16 mouse cellular contexts compared by ENCODE assay signal in genomic region chr12:39950270-39950801, GRCm38 (mm10).
DNase-seq lines count a peak whose midpoint lies in the region; ATAC-seq and TF ChIP-seq lines count a peak whose summit lies in the region.
"Had no signal": no experiment of that assay in that cellular context is flagged by ENCODE, and none has a peak within 500 bp of the region (broad histone marks: within the 10 kb centered on the region; RNA-seq: fewer than 3 reads in every experiment).

No protein-coding gene starts in this region.

- WGBS in heart, embryonic 12.5 days, result 83% methylated on average over 7 of the region's 7 CpGs
- WGBS in lung, postnatal 0 days, result 56% methylated on average over 7 of the region's 7 CpGs

- H3K27me3 ChIP-seq in heart, embryonic 12.5 days (replicated peaks), result no peaks in the 10 kb centered on the region
- H3K27me3 ChIP-seq in lung, postnatal 0 days (replicated peaks; ENCODE audit: insufficient read depth, low read length), result no peaks in the 10 kb centered on the region
- H3K27me3 ChIP-seq: forebrain, embryonic 13.5 days; lung, embryonic 15.5 days; Patski had no signal

- DNase-seq in heart, postnatal 4 days, result peak; percentile 11
- DNase-seq in Muller cell, postnatal 12 days (ENCODE audit: inconsistent ontology term), result peak; percentile 59
- DNase-seq in adrenal gland, postnatal 36 days, result peak; percentile 77 to 78
- peak; percentile 52 for DNase-seq in lung, postnatal 0 days (ENCODE audit: low spot score)
- no peak for DNase-seq in spleen, postnatal 10 days (ENCODE audit: low spot score in 2 of 2)
- DNase-seq in kidney, postnatal 4 days, result no peak
- no peak for DNase-seq in layer of hippocampus, adult 11-12 months (ENCODE audit: low spot score)
- DNase-seq: heart, postnatal 10 days; kidney, adult 18-20 months; layer of hippocampus, postnatal 36 days had no signal

- H3K27ac ChIP-seq in heart, embryonic 12.5 days (ENCODE audit: poor library complexity, severe bottlenecking), result no peak overlapping the region
- no peak overlapping the region for H3K27ac ChIP-seq in lung, postnatal 0 days (ENCODE audit: low read length)
- H3K27ac ChIP-seq: embryonic facial prominence, embryonic 10.5 days; forebrain, embryonic 13.5 days; lung, embryonic 15.5 days had no signal

- H3K36me3 ChIP-seq in heart, embryonic 12.5 days, result no peaks in the 10 kb centered on the region
- no peaks in the 10 kb centered on the region for H3K36me3 ChIP-seq in lung, postnatal 0 days (ENCODE audit: insufficient read depth, low read length)
- H3K36me3 ChIP-seq: embryonic facial prominence, embryonic 10.5 days; lung, embryonic 15.5 days had no signal

- H3K9ac ChIP-seq in heart, embryonic 12.5 days, result no peak overlapping the region
- no peak overlapping the region for H3K9ac ChIP-seq in lung, postnatal 0 days (replicated peaks; ENCODE audit: low read depth)
- H3K9ac ChIP-seq: forebrain, embryonic 13.5 days; lung, embryonic 15.5 days had no signal

- TF ChIP-seq EP300 in lung, postnatal 0 days (IDR thresholded peaks at IDR 0.05), result no peak

- no peak overlapping the region for H3K4me3 ChIP-seq in heart, embryonic 12.5 days
- H3K4me3 ChIP-seq in lung, postnatal 0 days (ENCODE audit: low read depth, low read length), result no peak overlapping the region
- H3K4me3 ChIP-seq: embryonic facial prominence, embryonic 10.5 days; forebrain, embryonic 13.5 days; lung, embryonic 15.5 days had no signal

- H3K4me2 ChIP-seq in heart, embryonic 12.5 days, result no peak overlapping the region
- no peak overlapping the region for H3K4me2 ChIP-seq in lung, postnatal 0 days (replicated peaks; ENCODE audit: low read depth, low read length)
- H3K4me2 ChIP-seq: forebrain, embryonic 13.5 days; lung, embryonic 15.5 days had no signal

- no peak for ATAC-seq in heart, embryonic 12.5 days (ENCODE audit: insufficient number of reproducible peaks, low FRiP score)
- peak; percentile 64 for ATAC-seq in lung, postnatal 0 days
- ATAC-seq: forebrain, embryonic 13.5 days; midbrain, embryonic 16.5 days; Patski had no signal

- H3K9me3 ChIP-seq in heart, embryonic 12.5 days (replicated peaks), result no peaks in the 10 kb centered on the region
- H3K9me3 ChIP-seq in lung, postnatal 0 days (ENCODE audit: low read length), result no peaks in the 10 kb centered on the region
- H3K9me3 ChIP-seq: embryonic facial prominence, embryonic 10.5 days; forebrain, embryonic 13.5 days; lung, embryonic 15.5 days had no signal

- no peak for TF ChIP-seq CTCF in lung, postnatal 0 days (IDR thresholded peaks at IDR 0.05)

- no peaks in the 10 kb centered on the region for H3K4me1 ChIP-seq in heart, embryonic 12.5 days (replicated peaks)
- no peaks in the 10 kb centered on the region for H3K4me1 ChIP-seq in lung, postnatal 0 days (ENCODE audit: insufficient read depth, low read depth, low read length)
- H3K4me1 ChIP-seq: embryonic facial prominence, embryonic 10.5 days; forebrain, embryonic 13.5 days; lung, embryonic 15.5 days had no signal

Comparison
In these comparisons a context has a peak if more than half of its experiments do, and no peak if none do; other contexts are left out.
1. DNase-seq: peak in heart, postnatal 4 days (single experiment), Muller cell, postnatal 12 days (single experiment), adrenal gland, postnatal 36 days (2 of 2) and lung, postnatal 0 days (single experiment); none in spleen, postnatal 10 days (0 of 2), kidney, postnatal 4 days (0 of 2) and layer of hippocampus, adult 11-12 months (single experiment).